Mouse (Mus musculus): Measurements from ENCODE around the gene Ntsr1. TPM values are rescaled to one million over a fixed set of nuclear protein-coding genes. Genes with fewer than 3 reads are reported as not detected.

Gene Ntsr1
- polyA plus RNA-seq (2015; fragmentation: Nextera tagmentation; extraction: Ambion mirVana), result 0.82 and 1.2 TPM in 2 replicates

DNA sequence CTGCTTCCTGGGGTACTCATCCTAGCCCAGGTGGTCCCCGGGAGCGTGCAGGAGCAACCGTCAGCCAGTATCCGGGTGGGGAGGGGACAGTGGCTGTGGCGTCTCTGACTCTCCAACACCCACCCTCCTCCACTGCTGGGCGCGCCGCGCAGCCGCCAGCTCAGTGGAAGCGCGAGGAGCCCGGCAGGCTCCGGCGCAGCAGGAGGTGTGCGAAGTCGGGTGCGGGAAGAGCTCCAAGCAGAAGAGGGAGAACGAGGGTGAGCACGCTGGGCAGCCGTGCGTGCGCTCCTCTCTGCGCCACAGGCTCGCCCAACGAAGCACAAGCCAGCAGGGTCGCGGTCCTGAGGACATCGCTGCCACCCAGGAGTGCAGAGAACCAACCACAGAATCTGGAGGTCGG lies at the start of gene Ntsr1:
Gene Ntsr1 (plus strand): TSS at position 236 of the 400 bp plus-strand sequence.
- Histone ChIP-seq H3K4me2 (peak within 1 kb of the TSS; percentile 78), H3K4me3 (peak within 1 kb of the TSS; percentile 42), H3K9me3 (no peaks in the 10 kb centered on the region), H3K9ac (peak within 1 kb of the TSS; percentile 70), H3K36me3 (no peaks in the 10 kb centered on the region), H3K27me3 (peaks cover 62% of the 10 kb centered on the region), H3K27ac (no peak within 1 kb of the TSS), H3K4me1 (replicated peaks) (peaks cover 33% of the 10 kb centered on the region)
- 1% methylated on average over 30 of the region's 30 CpGs for WGBS
- peak; percentile 58 for ATAC-seq (ENCODE audit: low FRiP score)

DNA sequence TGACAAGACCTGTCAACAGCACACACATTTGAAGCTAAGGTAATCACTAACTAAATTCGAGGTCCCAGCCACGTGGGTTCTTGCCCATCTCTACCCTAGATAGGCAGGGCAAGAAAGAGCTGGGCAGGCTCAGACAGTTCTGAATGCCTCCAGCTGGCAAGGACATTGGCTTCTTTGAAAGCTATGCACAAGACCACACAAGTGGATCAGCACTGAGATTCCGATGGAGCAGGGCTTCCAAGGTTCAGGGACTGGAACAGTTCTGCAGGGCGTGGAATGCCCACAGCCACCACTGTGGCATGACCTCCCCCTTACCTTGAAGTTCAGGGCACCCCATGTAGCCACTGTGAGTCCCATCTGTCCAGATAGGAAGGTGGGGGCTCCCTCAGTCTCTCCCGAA lies 49.2 kb upstream of the Ntsr1 start:
- Histone ChIP-seq H3K4me2 (no peak overlapping the region), H3K36me3 (no peaks in the 10 kb centered on the region), H3K9me3 (no peaks in the 10 kb centered on the region), H3K4me3 (no peak overlapping the region), H3K27me3 (peaks cover 58% of the 10 kb centered on the region), H3K27ac (no peak overlapping the region), H3K9ac (no peak overlapping the region), H3K4me1 (replicated peaks) (peaks cover 4% of the 10 kb centered on the region)
- ATAC-seq (ENCODE audit: low FRiP score), result no peak
- 76% methylated on average over 5 of the region's 5 CpGs for WGBS

DNA sequence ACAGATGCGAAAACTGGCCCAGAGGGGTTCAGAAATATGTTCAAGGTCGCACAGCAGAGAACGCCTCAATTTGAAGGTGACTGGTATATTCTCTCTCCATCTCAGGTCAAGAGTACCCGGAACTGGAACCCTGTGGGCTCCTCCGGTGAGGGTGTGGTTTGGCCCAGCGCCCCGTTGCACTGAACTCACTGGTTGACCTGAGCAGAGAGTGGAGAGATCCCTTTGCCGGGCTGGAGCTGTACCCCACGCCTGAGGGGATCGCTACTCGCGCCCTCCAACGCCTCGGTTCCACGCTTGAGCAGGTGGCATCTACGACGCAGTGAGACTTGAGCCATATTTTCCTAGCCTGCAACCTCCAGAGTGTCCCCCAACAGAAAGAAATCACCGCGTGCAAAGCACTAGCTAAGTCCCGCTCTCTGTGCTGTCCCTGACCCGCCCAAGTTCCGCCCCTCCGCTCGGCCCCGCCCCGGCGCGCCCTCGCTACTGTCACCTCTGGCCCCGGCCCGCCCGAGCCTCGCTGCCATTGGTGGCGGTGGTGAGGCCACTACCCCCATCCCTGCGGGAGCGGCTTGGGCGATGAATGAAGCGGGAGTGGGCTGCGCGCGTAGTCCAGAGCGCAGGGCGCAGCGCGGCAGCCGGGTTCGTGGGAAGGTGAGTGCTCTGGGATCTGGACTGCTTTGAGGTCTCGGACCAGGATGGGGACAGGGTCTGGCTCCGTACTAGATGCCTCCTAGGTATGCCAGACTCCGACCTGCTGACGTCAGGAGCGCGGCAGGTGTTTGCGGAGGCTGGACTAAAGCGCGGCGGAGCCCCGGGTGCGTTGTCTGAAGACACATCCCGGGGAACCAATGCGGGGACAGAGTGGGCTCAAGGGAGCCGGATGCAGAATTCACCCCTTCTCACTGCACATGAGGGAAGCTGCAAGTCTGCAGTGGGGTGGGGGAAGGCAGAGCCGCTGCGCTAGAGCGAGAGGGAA lies 43.8 kb upstream of the Ntsr1 start, which contains the start of gene Slco4a1:
Gene Slco4a1 (plus strand): TSS at position 523 of the 976 bp plus-strand sequence.
- H3K27ac ChIP-seq, result no peak within 1 kb of the TSS
- whole genome bisulfite sequencing, result 2% methylated on average over 65 of the region's 65 CpGs

DNA sequence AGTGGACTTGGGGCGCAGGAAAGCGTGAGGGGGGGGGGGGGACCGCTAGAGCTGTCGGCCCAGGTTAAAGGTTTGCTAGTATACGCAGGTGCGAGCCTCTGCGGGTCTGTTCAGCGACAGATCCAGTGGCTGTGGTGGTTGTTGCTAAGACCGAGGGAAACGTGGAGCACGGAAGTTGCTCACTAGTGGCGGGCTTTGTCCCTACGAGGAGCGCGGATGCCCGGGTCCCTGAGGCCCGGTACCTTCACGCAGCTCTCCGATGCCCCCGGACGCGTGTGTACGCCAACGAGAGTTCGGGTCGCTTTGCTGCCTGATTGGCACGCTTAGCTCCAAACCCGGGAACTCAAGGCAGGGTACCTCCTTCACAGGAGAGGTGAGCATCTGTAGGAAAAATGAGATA lies 43.1 kb upstream of the Ntsr1 start:
- Histone ChIP-seq H3K4me3 (peak overlapping the region; percentile 53), H3K9ac (peak overlapping the region; percentile 58), H3K4me1 (replicated peaks) (peaks cover 34% of the 10 kb centered on the region), H3K4me2 (peak overlapping the region; percentile 87), H3K36me3 (no peaks in the 10 kb centered on the region), H3K27ac (no peak overlapping the region), H3K27me3 (peaks cover 70% of the 10 kb centered on the region), H3K9me3 (no peaks in the 10 kb centered on the region)
- under 1% methylated on average over 26 of the region's 28 CpGs for WGBS
- ATAC-seq (ENCODE audit: low FRiP score), result no peak; the same call in 1 of the 2 replicates

More for the DNA sequence above, 43.8 kb upstream of the Ntsr1 start, which contains the start of gene Slco4a1:
- H3K4me3 ChIP-seq, result peak within 1 kb of the TSS; percentile 53
- H3K36me3 ChIP-seq, result no peaks in the 10 kb centered on the region
- H3K4me2 ChIP-seq, result peak within 1 kb of the TSS; percentile 87
- no peaks in the 10 kb centered on the region for H3K9me3 ChIP-seq
- peaks cover 30% of the 10 kb centered on the region for H3K4me1 ChIP-seq (replicated peaks)
- H3K27me3 ChIP-seq, result peaks cover 77% of the 10 kb centered on the region
- ATAC-seq (ENCODE audit: low FRiP score), result peak; percentile 86
- peak within 1 kb of the TSS; percentile 58 for H3K9ac ChIP-seq

DNA sequence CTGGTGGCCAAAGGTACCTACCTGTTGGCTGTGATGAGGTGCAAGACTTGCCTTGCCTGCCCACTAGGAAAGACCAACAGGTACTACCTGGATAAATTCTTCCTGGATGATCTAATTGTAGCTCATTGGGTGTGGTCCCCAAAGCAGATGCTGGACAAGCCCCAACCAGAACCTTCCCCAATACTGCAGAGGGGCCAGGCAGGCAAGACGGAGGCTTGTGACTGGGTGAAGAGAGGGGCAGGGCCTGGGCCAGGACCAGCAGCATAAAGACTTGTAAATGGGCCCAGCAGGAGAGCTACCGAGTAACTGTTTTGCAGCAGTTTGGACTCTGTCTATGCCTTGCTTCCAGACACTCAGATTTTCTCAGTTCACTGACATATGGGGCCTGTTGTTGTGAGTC lies 42.1 kb upstream of the Ntsr1 start:
- Histone ChIP-seq H3K9me3 (no peaks in the 10 kb centered on the region), H3K4me3 (no peak overlapping the region), H3K9ac (no peak overlapping the region), H3K36me3 (no peaks in the 10 kb centered on the region), H3K4me1 (replicated peaks) (peaks cover 34% of the 10 kb centered on the region), H3K27ac (no peak overlapping the region), H3K27me3 (peaks cover 69% of the 10 kb centered on the region), H3K4me2 (no peak overlapping the region)
- ATAC-seq (ENCODE audit: low FRiP score), result no peak
- WGBS, result 32% methylated on average over 2 of the region's 2 CpGs

DNA sequence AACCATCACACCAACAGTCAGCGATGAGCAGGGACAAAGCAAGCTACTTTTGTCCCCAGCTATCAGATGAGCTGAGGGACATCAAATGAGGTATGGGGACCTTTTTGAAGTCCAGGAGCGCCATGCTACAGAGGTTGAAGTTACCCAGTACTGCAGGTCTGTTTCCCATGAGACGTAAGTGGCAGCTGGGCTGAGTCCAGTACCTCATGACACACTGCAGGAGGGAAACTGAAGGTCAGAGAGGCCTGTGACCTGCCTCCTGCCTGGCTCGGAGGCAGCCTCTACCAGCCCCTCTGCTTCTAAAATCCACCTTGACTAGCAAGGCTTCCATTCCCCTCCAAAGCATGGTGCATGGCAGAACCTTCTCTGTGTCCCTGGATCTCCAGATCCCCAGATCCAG lies 40.3 kb upstream of the Ntsr1 start:
- H3K36me3 ChIP-seq, result no peaks in the 10 kb centered on the region
- peaks cover 40% of the 10 kb centered on the region for H3K4me1 ChIP-seq (replicated peaks)
- ATAC-seq (ENCODE audit: low FRiP score), result no peak
- H3K4me3 ChIP-seq, result no peak overlapping the region
- H3K27ac ChIP-seq, result no peak overlapping the region
- H3K27me3 ChIP-seq, result peaks cover 59% of the 10 kb centered on the region
- no peak overlapping the region for H3K9ac ChIP-seq
- no peak overlapping the region for H3K4me2 ChIP-seq
- H3K9me3 ChIP-seq, result no peaks in the 10 kb centered on the region
- 76% methylated on average over 4 of the region's 4 CpGs for WGBS

DNA sequence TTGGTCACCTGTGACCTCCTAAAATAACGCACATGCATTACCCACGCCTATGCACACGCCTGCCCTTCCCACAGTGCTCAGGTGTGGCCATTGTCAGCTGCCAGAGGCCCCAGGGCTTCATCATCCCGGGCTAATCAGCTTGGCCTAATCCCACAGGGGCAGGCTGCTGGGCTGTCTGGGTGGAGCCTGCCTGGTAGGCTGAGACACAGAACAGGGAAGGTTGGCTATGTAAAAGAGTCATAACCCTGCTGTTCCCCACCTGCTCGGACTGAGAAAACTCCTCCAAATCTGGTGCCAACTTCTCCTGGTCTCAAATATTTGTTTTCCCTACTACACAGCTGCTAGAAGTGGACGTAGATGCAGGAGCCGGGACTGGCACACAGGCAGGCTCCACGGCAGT lies 39.0 kb upstream of the Ntsr1 start:
- no peak overlapping the region for H3K9ac ChIP-seq
- peaks cover 36% of the 10 kb centered on the region for H3K4me1 ChIP-seq (replicated peaks)
- WGBS, result 54% methylated on average over 8 of the region's 8 CpGs
- H3K9me3 ChIP-seq, result no peaks in the 10 kb centered on the region
- no peak overlapping the region for H3K4me3 ChIP-seq
- no peaks in the 10 kb centered on the region for H3K36me3 ChIP-seq
- ATAC-seq (ENCODE audit: low FRiP score), result no peak
- no peak overlapping the region for H3K27ac ChIP-seq
- no peak overlapping the region for H3K4me2 ChIP-seq
- peaks cover 49% of the 10 kb centered on the region for H3K27me3 ChIP-seq

DNA sequence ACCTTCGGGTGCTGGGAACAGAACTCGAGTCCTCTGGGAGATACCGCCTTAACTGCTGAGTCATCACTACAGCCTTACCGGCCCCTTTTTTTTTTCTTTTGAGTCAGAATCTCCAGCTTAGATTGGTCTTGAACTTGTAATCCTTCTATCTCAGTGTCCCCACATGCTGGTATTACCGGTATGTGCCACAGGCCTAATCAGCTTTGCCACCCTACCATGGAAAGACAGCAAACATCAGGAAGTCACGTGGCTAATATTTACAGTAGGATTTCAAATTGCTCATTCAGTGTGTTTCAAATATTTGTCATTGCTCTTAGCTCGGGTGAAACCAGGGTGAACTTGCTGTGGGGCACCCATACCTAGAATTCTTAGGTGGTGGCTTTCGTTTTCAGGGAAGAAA lies 37.2 kb upstream of the Ntsr1 start:
- Histone ChIP-seq H3K27me3 (peaks cover 32% of the 10 kb centered on the region), H3K9me3 (no peaks in the 10 kb centered on the region), H3K9ac (no peak overlapping the region), H3K4me2 (no peak overlapping the region), H3K4me3 (no peak overlapping the region), H3K4me1 (replicated peaks) (peaks cover 26% of the 10 kb centered on the region), H3K27ac (no peak overlapping the region), H3K36me3 (no peaks in the 10 kb centered on the region)
- WGBS, result 85% methylated on average over 8 of the region's 8 CpGs
- no peak for ATAC-seq (ENCODE audit: low FRiP score)

DNA sequence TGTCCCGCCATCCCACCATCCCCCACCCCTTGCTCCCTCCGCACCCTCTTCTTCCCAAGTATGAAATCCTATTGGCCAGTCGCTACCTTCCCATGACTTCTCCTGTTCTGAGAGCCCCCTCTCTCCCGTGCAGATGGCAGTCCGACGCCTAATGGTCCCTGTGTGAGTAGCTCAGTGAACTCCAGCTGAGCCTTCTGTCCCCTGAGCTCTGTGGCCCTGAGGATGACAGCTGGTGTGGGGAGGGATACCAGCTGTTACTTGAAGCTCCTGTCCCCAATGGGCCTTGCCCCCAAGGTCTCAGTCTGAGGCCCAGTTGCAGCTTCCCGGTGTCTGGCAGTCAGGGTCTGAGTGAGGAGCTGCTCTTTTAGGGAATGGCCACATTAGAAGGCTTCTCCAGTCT lies 33.3 kb upstream of the Ntsr1 start:
- Histone ChIP-seq H3K36me3 (no peaks in the 10 kb centered on the region), H3K4me1 (replicated peaks) (peaks cover 13% of the 10 kb centered on the region), H3K9me3 (no peaks in the 10 kb centered on the region), H3K4me2 (no peak overlapping the region), H3K27me3 (peaks cover 18% of the 10 kb centered on the region), H3K27ac (no peak overlapping the region; the same call in 1 of the 2 replicates), H3K4me3 (no peak overlapping the region), H3K9ac (no peak overlapping the region)
- no peak for ATAC-seq (ENCODE audit: low FRiP score)
- 41% methylated on average over 7 of the region's 7 CpGs for WGBS

DNA sequence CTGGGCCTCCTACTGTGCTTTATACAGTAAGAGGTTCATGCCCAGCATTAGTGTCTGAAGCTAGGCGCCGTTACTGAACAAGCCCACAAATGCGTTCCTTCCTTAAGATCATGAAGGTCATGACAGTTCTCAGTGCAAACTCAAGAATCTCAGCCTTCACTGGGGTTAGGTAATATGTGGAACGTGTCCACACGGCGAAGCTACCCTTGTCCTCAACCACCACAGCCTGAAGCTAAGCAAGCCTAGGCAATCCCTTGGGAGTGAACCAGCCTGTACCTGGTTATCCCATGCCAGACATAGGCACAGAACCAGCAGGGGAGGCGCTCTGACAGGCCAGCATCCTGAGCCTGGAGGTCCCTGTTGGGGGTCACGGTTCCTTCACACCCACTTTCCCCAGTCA lies 30.9 kb upstream of the Ntsr1 start:
- 94% methylated on average over 8 of the region's 8 CpGs for WGBS
- Histone ChIP-seq H3K27me3 (peaks cover 24% of the 10 kb centered on the region), H3K4me2 (no peak overlapping the region), H3K9ac (no peak overlapping the region), H3K9me3 (no peaks in the 10 kb centered on the region), H3K4me3 (no peak overlapping the region), H3K4me1 (replicated peaks) (peaks cover 20% of the 10 kb centered on the region), H3K36me3 (no peaks in the 10 kb centered on the region), H3K27ac (no peak overlapping the region)
- ATAC-seq (ENCODE audit: low FRiP score), result no peak

DNA sequence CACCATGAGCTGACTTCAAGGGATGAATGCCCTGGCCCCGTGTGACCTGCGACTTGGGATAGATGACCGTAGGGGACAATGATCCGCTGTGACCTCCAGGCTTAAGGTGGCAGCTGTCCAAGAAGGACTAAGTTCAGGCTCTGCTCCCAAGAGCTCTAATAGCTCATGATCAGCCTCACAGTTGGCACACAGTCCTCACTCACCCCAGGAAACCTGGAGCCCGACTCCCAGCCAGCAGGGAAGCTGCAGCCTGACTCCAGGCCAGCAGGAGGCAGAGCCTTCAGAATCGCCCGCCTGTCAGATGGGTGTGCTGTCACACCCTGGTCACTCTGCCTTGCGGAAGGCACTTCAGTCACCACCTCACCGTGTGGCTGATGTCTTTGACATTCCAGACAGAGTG lies 30.0 kb upstream of the Ntsr1 start:
- ATAC-seq (ENCODE audit: low FRiP score), result no peak
- Histone ChIP-seq H3K9ac (no peak overlapping the region), H3K9me3 (no peaks in the 10 kb centered on the region), H3K4me2 (no peak overlapping the region), H3K4me1 (replicated peaks) (peaks cover 15% of the 10 kb centered on the region), H3K27me3 (peaks cover 22% of the 10 kb centered on the region), H3K27ac (no peak overlapping the region), H3K36me3 (no peaks in the 10 kb centered on the region), H3K4me3 (no peak overlapping the region)
- 69% methylated on average over 9 of the region's 9 CpGs for WGBS

DNA sequence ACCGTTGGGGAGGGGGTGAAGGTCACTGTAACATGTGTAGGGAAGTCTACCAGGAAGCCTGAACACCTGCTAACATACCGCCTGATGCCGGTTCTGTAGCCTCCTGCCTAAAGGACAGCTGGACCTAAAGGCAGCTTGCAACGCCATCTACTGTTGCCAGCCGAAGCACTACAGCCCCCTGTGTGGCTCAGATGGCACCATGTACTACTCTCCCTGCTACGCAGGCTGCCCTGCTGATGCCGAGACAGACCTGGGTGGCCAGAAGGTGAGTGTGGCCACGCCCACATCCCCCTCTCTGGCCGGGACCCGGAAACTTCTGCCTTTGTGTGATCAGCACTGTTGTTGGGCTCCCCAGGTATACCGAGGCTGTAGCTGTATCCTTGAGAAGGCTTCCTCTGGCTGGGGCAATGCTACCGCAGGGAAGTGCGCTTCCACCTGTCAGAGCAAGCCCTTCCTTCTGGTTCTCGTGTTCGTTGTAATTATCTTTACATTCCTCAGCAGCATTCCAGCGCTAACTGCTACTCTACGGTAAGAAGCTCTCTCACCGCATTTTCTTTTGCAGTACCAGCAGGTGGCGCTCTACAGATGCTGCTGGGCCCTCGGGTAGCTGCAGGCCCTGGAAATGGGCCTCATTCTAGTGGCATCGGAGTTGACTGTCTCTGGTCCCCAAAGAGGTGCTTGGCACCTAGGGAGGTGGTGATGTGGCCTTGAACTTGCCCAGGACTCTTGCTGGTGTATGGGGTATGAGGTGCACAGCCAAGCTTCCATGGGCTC lies 27.3 kb upstream of the Ntsr1 start:
- Histone ChIP-seq H3K36me3 (no peaks in the 10 kb centered on the region), H3K27ac (no peak overlapping the region), H3K27me3 (peaks cover 24% of the 10 kb centered on the region), H3K9ac (0 out of 2 replicates have a peak overlapping the region, but pooled peaks have one; percentile 24), H3K4me1 (replicated peaks) (peaks cover 7% of the 10 kb centered on the region; the same call in 1 of the 2 replicates), H3K9me3 (no peaks in the 10 kb centered on the region), H3K4me2 (no peak overlapping the region), H3K4me3 (no peak overlapping the region)
- WGBS, result 5% methylated on average over 21 of the region's 21 CpGs
- ATAC-seq (ENCODE audit: low FRiP score), result peak; percentile 19; the same call in 1 of the 2 replicates

Measured in hindbrain, embryonic 13.5 days (tissue).